Mouse (Mus musculus): Measurements from ENCODE around the gene Amigo1.

The Amigo1 gene

DNA sequence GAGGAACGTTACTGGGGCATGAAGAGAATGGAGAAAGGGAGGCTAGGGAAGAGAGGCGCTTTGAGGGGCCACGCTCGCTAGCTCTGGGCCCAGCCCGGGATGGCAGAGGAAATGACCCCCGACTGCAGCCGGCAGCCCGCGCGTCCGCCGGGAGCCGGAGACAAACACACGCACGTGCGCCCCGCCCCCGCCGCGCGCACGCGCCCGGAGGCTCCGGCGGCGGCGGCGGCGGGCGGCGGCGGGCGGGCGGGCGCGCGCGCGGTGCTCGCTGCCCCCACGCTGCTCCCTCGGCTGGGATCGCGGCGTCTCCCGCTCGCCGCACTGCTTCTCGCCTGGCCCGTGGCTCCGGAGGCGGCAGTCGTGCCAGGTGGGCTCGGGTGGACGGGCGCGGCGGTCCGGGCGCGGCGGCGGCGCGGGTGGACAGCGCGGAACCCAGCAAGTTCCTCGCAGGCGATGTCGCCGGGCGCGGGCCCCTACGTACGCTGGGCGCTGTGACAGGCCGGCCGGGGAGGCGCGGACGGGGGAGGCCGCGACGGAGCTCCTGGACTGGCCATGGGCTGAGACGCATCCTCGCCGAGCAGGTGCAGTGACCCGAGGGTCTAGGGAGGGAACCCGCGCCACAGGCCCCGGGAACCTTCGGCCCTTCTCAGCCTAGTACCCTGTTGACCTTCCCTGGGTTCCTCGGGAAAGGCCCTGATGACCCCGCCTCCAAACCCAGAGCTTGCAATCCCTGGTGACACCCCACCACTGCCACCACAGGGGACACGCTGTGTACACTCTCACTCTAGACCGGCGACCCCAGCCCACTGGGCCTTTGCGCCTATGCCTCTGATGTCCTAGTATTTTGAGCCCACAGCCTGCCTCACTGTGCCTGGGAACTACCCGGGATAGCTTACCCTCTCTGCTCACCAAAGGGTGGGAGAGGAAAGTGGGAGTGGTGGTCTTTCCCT is at the start of gene Amigo1:
Gene Amigo1 (plus strand): TSS at position 238 of the 950 bp plus-strand sequence.
- in situ Hi-C loops (cut with MboI, MseI): no loop called here

DNA sequence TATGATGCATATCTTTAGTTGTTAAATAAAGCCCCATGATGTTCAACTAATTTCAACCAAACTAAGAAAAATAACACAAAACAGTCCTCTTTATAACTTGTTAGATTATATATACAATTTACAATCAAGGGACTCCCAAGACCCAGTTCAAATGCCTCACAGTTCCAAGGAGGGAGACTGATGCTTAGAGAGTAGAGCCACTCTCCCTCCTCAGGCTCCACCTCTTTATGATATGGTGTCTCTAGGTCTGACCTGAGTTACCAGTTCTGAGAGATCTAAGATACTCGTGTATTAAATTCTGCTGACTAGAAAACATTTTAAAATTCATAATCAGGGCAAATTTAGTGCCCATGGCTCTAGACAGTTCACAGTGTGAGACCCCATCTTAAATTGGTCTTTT is 47.0 kb upstream of the Amigo1 start:
- in situ Hi-C loops (cut with MboI, MseI): no loop called here

DNA sequence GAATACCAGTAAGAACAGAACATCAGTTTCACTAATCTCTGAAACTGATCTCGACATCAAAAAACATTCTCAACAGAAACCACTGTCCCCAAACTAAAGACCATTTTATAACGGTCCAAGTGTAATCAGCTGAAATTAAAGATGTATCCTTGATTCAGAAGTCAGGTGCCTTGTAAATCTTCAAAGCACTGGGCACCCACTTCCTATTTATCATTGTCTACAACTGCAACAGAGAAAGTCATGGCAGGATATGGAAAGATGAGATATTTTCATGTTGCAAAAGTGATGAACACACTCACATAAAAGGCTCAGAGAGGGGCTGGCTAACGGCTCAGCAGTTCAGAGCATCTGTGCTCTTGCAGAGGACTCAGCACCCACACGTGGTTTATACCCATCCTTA is 45.3 kb upstream of the Amigo1 start:
- in situ Hi-C loops (cut with MboI, MseI): no loop called here

DNA sequence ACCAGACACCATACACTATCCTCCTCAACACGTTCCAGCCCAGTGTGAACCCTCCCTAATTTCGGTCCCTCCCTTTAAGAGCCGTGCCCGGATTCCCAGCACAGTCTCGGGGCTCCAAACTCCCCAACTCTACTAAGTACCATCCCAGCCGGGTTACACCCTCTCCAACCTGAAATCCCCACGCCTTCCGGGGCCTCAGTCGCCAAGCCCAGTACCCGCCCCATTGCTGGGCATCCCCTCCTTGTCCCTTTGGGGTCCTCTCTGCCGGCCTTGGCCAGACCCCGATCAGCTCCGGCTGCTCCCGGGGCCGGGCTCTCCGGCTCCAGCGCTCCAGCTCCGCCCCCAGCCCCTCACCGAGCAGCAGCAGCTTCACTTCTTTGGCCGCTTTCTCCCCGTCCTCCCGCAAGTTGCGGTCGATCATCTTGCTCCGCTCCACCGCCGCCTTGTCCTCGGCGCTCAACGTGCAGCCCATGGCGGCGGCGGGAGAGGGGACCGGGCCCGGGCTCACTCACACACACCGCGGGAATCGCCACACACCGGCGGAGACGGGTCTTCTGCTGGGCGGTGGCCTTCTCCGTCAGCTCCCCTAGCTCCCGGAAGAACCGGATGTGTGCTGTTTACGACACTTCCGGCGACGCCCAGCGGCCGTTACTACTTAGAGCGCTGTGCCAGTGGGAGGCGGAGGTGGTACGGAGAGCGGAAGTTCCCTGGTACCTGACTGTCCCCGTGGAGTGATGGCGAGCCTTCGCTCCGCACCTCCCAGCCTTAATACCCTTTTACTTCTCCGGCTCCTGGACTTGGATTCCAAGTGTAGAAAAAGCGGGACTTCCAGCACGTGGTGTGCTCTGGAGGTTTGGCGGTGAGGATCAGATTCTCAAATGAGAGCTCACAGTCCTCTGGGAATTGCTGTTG is 40.3 kb upstream of the Amigo1 start, which contains the start of gene Gnai3:
Gene Gnai3 (minus strand): TSS at position 613 of the 912 bp plus-strand sequence.
- in situ Hi-C loops (cut with MboI, MseI): loop anchor here in 1 of 2 experiments (5.0 kb wide), 1 partner anchor 63 kb away; no protein-coding TSS in a partner anchor

DNA sequence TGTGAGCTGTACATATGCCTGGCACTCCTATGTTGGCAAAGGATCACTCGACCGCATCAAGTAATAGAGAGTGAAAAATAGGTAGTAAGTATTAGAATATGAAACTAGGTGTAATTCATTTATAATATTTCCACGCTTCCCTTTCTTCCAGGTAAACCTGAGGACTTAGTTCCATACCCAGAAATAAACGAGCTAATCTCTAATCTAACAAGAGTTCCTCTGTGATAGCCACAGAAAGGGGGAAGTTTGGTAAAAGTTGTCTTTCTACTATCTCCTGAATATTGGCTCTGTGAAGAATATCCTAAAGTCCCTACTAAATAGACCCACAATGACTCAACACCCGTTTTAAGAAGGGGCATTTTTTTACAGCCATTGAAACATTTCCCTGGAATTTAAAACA is 39.5 kb upstream of the Amigo1 start:
- in situ Hi-C loops (cut with MboI, MseI): loop anchor here in 1 of 2 experiments (5.0 kb wide), 1 partner anchor 64 kb away; no protein-coding TSS in a partner anchor

DNA sequence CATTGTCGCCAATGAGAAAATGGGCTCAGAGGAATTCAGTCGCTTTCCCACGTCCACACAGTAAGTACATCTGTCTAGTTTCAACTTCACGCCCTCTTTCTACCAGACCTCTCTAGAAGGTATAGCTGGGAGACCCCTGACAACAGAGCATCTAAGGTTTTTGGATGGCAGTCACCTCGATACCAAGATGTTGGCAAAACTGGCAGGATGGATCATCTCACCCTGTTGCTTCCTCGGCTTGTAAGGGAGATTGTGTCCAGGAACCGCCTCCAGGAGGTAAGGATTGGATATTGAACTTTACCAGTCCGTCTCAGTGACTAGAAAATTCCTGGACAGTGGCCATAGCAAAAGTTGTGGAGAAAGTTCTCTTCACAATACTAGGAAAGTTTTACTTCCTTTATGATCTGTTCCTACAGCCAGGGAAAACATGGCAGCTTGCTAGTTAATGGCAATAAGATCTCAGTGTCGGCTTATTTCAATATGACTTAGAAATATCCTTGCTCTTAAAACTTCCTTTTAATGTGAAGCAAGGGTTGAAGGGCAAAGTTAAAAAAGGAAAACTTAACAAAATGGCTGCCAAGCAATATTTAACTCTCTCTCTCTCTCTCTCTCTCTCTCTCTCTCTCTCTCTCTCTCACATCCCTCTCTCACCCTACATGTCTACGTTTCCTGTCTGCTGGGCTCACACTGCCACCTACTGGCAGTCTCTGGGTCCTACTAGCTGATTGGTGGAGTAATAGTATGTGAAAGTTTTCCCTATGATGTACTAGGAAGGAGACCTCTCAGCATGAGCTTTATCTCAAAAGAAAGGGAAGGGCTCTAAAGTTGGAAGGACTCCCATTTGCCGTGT is 38.5 kb upstream of the Amigo1 start:
- in situ Hi-C loops (cut with MboI, MseI): loop anchor here in 1 of 2 experiments (5.0 kb wide), 1 partner anchor 65 kb away; no protein-coding TSS in a partner anchor

DNA sequence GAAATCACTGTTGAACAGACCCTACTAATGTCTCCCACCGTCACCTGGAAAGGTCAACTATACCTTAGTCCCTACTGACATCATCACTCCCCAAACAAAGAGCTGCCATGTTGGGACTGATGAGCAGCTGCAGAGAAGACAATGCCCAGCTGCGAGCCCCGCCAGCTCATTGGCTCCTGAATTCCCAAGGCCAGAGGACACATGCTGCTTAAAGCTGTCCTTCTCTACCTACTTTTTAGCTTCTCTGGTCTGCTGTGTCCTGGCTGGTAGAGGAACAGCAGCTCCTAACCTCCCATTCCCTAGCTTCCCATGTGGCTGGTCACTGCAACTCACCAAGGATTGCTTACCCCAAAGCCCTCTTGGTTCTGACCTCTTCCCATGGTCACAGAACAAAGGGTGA is 33.8 kb upstream of the Amigo1 start:
- in situ Hi-C loops (cut with MboI, MseI): loop anchor here (5.0 to 10.0 kb wide), 2 partner anchors 70 to 207 kb away; partner anchors contain the start of gene Gstm6 (in 1 of the 2)

DNA sequence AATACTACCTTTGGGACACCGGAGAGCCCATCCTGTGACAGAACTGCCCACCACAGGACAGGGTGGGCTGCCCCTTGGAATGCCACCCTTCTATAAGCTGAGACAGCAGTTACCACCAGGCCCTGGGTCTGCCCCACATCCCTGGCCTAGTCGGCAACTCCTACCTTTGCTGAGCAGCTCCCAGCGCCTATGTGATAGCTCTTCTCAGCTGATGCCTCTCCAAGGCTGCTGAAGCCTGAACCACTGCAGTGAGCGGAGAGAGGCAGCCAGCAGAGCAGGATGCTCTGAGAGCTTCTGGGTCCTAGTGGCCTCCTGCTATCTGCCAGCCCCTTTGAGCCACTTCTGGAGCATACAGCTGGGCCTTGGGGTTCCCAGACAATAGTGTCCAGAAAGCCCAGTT is 31.5 kb upstream of the Amigo1 start, which contains the start of gene Gpr61:
Gene Gpr61 (minus strand): TSS at position 227 of the 400 bp plus-strand sequence.
- in situ Hi-C loops (cut with MboI, MseI): loop anchor here (5.0 to 10.0 kb wide), 2 partner anchors 72 to 210 kb away; partner anchors contain the start of gene Gstm6 (in 1 of the 2)

DNA sequence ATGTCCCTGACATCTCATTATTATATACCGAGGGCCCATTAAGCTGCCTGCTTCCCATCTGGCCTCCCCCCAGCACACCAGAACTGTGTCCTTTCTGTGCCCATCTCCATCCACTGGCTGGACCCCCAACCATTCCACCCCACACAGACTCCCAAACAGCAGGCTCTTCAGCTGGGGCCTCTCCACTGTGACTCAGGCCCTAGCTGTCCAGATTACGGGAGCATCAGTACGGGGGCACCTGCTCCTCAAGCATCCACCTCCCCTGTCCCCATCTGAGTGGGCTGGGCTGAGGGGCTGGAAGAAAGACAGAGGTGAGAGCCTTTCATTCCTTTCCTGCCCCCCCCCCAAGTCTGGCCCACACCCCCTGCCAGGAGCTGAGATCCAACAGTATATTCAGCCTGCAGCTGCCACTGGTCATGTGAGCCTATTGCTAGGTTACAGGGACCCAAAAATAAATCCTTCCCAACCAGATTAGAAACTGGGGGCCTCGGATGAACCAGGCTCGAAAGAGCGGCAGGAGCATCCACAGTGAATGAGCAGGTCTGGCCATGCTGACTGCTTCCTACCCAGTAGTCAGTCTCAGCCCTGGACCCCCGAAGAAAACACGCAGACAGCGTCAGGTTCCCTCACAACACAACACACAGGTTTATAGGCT is 27.6 kb upstream of the Amigo1 start:
- in situ Hi-C loops (cut with MboI, MseI): loop anchor here in 1 of 2 experiments (10.0 kb wide), 1 partner anchor 214 kb away; the partner anchor contains the start of gene Gstm6

DNA sequence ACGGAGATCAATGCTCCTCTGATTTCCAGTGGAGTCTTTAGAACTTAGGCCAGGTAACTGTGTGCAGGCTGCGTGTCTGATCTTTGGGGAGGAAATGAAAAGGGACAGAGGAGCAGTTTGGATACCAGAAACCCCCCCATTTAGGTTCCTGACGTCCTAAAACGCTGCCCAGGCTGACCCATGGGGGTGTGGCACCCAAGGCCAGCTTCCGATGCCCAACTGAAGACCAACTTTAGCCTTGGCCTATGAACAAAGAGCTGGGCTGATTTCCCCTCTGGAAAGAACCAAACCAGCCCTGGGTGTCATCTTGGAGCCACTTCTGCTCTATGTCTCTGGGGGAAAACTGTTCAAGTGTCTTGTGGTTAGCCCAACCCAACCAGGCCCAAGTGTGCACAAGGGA is 22.0 kb upstream of the Amigo1 start:
- in situ Hi-C loops (cut with MboI, MseI): loop anchor here in 1 of 2 experiments (5.0 kb wide), 1 partner anchor 233 kb away; no protein-coding TSS in a partner anchor

DNA sequence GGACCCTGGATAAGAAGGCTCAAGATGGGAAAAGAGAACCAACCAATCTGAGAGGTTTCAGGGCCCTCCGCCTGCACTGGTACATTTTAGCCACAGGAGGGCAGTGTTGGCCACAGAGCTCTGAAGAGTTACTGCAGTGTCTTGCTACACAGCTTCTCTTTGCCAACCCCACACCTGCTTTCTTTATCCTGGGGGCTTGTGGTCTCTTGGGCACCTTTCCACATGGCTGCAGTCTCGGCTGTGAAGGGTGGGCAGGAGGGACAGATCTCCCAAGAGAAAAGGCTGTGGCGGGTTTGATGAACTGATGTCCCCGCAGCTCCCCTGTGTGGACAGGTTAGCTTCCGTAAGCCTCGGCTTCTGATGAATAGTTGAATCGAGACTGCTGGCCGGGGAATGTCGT is 21.3 kb upstream of the Amigo1 start:
- in situ Hi-C loops (cut with MboI, MseI): loop anchor here (5.0 kb wide), 2 partner anchors 82 to 232 kb away; no protein-coding TSS in a partner anchor

DNA sequence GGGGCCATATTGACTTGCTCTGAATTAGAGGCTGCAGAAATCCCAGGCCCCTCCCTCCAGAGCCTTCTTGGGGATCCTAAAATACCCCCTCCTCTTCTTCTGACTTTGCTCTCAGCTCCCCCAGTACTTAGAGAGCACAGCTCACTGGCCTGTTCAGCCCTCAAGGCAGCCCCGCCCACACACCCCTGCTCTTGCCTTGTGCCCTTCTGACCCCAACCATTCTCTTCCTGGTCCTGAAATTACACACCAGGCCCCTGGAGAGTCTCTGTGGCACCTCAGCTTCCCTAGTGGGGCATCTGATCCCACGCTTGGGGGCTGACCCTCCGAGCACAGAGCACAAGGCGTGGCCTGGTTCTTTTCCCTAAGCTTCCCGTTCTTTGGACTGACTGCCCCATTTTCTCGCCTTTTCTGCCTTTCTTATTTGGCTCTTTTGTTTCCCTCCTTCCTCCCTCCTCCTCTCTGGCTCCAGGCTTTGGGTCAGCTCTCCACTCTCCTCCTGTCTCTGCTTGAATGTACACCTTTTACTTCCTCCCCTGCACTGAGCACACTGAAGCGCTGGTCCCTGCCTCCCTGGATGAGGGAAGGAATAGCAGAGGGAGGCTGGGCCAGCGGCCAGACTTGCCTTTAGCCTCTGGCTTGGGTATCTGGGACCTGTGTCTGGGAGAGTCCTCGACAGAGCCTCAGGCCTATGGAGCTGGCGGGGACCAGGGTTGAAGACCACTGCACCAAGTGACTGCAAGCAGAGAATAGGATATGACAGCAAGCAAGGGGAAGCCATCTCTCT is 20.4 kb upstream of the Amigo1 start:
- in situ Hi-C loops (cut with MboI, MseI): loop anchor here in 1 of 2 experiments (5.0 kb wide), 1 partner anchor 82 kb away; no protein-coding TSS in a partner anchor

DNA sequence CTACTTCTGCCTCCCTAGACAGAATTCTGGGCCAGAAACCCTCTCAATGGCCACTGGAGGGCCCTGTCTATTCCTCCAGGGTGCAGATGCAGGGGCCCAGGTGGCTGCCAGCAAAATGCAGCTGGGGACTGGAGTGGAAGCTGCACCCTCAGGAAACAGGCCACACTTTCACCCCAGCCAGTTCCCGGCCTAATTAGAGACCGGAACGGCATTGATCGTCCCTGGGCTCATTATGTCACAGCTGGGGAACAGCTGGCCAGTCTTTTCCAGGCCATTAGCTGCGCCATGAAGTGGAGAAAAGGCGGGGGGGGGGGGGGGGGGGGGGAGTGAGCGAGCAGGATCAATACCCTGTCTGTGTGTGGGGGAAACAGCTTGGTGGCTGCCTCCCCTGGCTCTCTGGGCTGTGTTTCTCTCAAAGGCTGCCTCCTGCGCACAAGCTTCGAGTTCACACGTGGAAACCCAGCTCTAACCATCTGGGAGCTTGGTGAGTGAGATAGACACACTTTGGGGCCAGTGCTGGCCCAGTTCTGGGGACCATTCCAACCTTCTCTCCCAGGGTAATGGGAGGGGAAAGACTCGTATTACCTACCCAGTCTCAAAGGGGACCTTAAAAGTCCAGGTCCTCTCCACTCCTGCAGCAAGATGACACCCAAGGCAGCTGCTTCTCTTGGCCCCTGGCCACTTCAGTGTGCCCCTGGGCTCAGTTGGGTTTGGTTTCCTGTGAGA is 19.5 kb upstream of the Amigo1 start:
- in situ Hi-C loops (cut with MboI, MseI): loop anchor here in 1 of 2 experiments (5.0 kb wide), 1 partner anchor 81 kb away; no protein-coding TSS in a partner anchor

DNA sequence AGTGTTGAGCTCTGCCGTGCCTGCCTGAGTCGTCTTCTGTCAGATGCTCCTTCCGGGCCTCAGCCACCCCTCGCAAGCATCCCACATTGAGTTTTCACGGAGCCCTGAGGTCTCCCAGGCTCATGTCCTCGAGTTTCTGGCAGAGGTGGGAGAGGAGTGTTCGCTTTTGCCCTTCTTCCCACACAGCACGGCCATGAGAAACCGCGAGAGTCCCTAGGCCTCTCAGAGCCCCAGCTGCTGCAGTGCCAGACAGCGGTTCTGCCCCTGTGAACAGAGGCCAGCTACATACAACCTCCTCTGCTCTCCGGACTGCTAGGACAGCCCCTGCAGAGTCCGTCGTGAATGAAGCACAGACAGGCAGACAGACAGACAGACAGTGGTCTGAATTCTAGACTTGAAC is 18.6 kb upstream of the Amigo1 start:
- in situ Hi-C loops (cut with MboI, MseI): loop anchor here in 1 of 2 experiments (5.0 kb wide), 1 partner anchor 80 kb away; no protein-coding TSS in a partner anchor

DNA sequence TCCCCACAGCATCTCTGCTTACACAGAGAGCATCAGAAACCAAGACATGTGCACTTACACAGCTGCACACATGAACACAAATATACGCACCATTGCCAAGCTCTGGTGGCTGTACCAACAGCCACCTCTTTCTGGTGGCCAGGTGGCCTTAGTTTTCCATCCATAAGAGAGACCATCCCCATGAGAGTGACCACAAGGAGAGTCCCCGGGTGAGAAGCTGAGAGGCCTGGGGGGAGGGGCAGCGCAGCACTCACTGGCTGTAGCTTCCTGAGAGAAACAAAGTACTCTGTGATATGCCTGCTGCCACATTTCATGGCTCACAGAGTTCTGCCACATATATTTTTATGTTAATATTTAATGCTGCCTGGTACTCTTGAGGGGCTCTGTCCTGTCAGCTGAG is 16.9 kb upstream of the Amigo1 start:
- in situ Hi-C loops (cut with MboI, MseI): loop anchor here in 1 of 2 experiments (5.0 kb wide), 1 partner anchor 78 kb away; no protein-coding TSS in a partner anchor

DNA sequence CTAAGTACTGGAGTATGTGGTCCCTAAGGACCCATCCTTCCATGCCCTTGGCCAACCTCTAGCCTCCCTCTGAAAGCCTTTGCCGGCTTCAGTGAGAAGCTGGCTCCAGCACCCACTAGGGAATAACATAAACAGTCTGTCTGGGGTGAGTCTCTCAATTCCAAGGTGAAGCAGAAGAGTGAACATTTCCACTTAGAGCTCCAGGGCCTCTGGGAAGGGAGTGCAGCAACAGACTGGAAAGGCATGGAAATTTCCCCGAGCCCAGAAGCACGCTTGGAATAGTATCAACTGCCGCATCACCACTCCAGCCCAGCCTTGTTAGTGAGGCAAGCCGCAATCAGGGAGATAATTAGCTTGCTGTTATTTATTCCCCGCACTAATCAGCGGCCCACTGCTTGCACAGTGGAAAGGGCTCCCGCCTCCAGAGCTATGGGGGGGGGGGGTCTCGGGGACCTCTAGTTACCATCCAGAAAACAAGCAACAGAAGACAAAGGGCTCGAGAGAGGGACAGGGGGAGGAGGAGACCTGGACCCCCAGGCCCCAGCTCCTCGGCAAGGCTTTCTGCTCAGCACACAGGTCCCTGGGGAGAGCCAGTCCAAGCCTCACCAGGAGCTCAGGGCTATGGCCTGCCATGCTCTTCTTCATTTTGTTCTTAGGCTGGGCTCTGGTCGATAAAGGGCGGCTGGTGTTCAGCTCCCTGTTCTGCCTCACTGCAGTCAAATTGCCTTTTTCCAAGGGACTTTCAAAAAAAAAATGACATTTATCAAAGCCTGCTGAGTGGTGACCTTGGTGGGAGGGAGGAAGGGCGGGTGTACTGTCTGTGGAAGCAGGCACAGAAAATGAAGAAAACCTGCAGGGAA is 11.2 kb upstream of the Amigo1 start:
- in situ Hi-C loops (cut with MboI, MseI): no loop called here
